Mouse (Mus musculus) testis, adult 2 months (tissue): ENCODE data around the gene S1pr2.

ENCODE experiments used
- CTCF ChIP-seq: fragments of 200-500 bp; IDR thresholded peaks from 2 replicates; pipeline ENCODE4 v1.5.1; 2012; ENCODE audit warnings: low read depth, mild to moderate bottlenecking, inconsistent platforms, low read length, moderate library complexity; ENCODE audit not compliant: control insufficient read depth, insufficient read depth, insufficient replicate concordance
- POLR2A ChIP-seq: fragments of 200-500 bp; IDR thresholded peaks from 2 replicates; pipeline ENCODE4 v1.6.1; 2012; ENCODE audit warnings: low read depth, mild to moderate bottlenecking, inconsistent platforms, low read length, moderate library complexity; ENCODE audit not compliant: control insufficient read depth

DNA sequence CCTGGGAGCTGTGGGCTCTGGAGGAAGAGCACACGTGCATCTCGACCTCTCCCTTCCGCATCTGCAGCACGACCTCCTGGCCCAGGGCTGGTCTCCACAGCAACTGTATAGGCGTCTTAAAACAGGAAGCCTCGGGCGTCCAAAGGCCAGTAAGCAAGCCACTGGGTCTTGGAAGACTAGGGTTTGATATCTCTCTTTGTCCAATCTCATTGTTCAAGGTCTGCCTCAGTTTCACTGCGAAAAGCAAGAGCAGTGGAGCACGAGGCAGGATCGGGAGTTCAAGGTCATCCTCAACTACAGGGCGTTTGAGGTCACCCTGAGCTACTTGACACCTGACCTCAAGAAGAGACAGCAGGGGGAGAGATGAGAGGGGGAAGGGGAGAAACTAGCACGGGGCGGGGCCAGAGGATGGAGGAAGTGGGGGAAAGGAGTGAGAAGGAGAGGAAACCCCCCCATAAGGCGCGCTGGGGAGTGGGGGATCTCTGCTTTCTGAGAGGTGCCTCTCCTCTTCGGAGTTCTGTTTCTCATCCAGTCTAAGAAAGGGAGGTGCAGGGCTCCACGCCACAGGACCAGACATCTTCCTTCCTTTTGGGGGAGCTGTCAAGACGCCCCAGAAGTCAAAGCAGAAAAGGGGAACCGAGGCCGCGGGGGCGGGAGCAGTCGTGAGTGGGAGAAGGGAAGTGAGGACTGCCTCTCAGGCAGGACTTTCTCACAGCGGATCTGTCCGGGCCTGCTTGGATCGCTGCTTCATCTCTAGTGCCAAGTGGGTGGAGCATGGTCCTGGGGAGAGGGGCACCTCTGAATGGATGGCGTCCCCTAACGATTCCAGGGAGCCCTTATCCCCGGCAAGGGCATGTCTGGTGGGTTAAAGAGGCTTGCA, 38.4 kb upstream of the S1pr2 start:
- no peak for TF ChIP-seq CTCF
- no peak for TF ChIP-seq POLR2A
